Mouse (Mus musculus) brain, embryonic 14.5 days (tissue): Measurements from ENCODE around the gene Inka1.
A peak's percentile ranks its signal among the peaks of the same experiment; 100 is the strongest.

Source experiments
- CTCF ChIP-seq: fragments of 200-500 bp; IDR thresholded peaks from 2 replicates; pipeline ENCODE4 v1.5.1; 2012; ENCODE audit warnings: inconsistent platforms, mild to moderate bottlenecking, moderate library complexity, borderline replicate concordance; ENCODE audit not compliant: insufficient read depth, insufficient read length; ENCODE audit errors: extremely low read depth
- POLR2A ChIP-seq: fragments of 200-500 bp; IDR thresholded peaks from 2 replicates; pipeline ENCODE4 v1.6.1; 2012; ENCODE audit warnings: mild to moderate bottlenecking, inconsistent platforms, borderline replicate concordance; ENCODE audit not compliant: poor library complexity, insufficient read depth, insufficient read length, severe bottlenecking; ENCODE audit errors: extremely low read depth

GRCm38 (mm10) chr9:107961881-107962280, 23.8 kb downstream of the Inka1 start:
- TF ChIP-seq CTCF = peak; percentile 45; the same call in 1 of the 2 replicates
- TF ChIP-seq POLR2A = no peak
